Mouse (Mus musculus): ENCODE measurements at regions not wholly inside any gene's neighbourhood (a gene's known extent, or its start where the extent isn't known, plus 50 kb on each side); places are given as distances from the start of the nearest gene placed in this dataset.

GRCm38 (mm10) chr5:64703091-64703872, 99.9 kb upstream of the Klf3 start:
- peak; percentile 57 for DNase-seq

GRCm38 (mm10) chr5:64704144-64704543, 99.0 kb upstream of the Klf3 start:
- peak; percentile 21 for DNase-seq

GRCm38 (mm10) chr5:64706586-64706985, 96.6 kb upstream of the Klf3 start:
- DNase-seq = no peak

- DNase-seq = no peak
Observed at GRCm38 (mm10) chr5:64709146-64709545, 94.0 kb upstream of the Klf3 start.

GRCm38 (mm10) chr5:64710236-64710635, 93.0 kb upstream of the Klf3 start:
- no peak for DNase-seq

- DNase-seq = no peak
Observed at GRCm38 (mm10) chr5:64710968-64711367, 92.2 kb upstream of the Klf3 start.

- DNase-seq = no peak
Observed at GRCm38 (mm10) chr5:64714221-64714653, 89.0 kb upstream of the Klf3 start.

- DNase-seq = no peak
Observed at GRCm38 (mm10) chr5:64714710-64715109, 88.5 kb upstream of the Klf3 start.

GRCm38 (mm10) chr5:64716551-64716950, 86.6 kb upstream of the Klf3 start:
- DNase-seq = no peak

- DNase-seq = no peak
Observed at GRCm38 (mm10) chr5:64722211-64722610, 81.0 kb upstream of the Klf3 start.

GRCm38 (mm10) chr5:64727847-64728246, 75.3 kb upstream of the Klf3 start:
- no peak for DNase-seq

GRCm38 (mm10) chr5:64732356-64732755, 70.8 kb upstream of the Klf3 start:
- DNase-seq = no peak

GRCm38 (mm10) chr5:64736985-64737384, 66.2 kb upstream of the Klf3 start:
- DNase-seq = no peak

GRCm38 (mm10) chr5:64738096-64738780, 65.0 kb upstream of the Klf3 start:
- DNase-seq = no peak

GRCm38 (mm10) chr5:64738781-64739310, 64.3 kb upstream of the Klf3 start:
- DNase-seq = no peak

GRCm38 (mm10) chr5:64739311-64740261, 63.6 kb upstream of the Klf3 start:
- DNase-seq = no peak

GRCm38 (mm10) chr5:64744041-64744440, 59.1 kb upstream of the Klf3 start:
- no peak for DNase-seq

- no peak for DNase-seq
Observed at GRCm38 (mm10) chr5:64744455-64744854, 58.7 kb upstream of the Klf3 start.

GRCm38 (mm10) chr5:64747461-64747860, 55.7 kb upstream of the Klf3 start:
- no peak for DNase-seq

- DNase-seq = no peak
Observed at GRCm38 (mm10) chr5:64749415-64750166, 53.6 kb upstream of the Klf3 start.

- DNase-seq = no peak
Observed at GRCm38 (mm10) chr5:64750406-64750805, 52.8 kb upstream of the Klf3 start.

Measured in cerebellum, adult 8-10 months (tissue).